Mouse (Mus musculus) cortical plate, adult 2 months (tissue): ENCODE measurements around the gene Tnfrsf9.
A peak's percentile ranks its signal among the peaks of the same experiment; 100 is the strongest.

ENCODE experiments used
- CTCF ChIP-seq: fragments of 200-500 bp; IDR thresholded peaks from 2 replicates; pipeline ENCODE4 v1.5.1; 2011; ENCODE audit warnings: mild to moderate bottlenecking, control low read depth, low read length; ENCODE audit not compliant: insufficient read depth; ENCODE audit errors: extremely low read depth
- POLR2A ChIP-seq: fragments of 200-500 bp; IDR thresholded peaks from 2 replicates; pipeline ENCODE4 v1.6.1; 2011; ENCODE audit warnings: mild to moderate bottlenecking, low read length, control low read depth; ENCODE audit not compliant: insufficient read depth; ENCODE audit errors: extremely low read depth

- TF ChIP-seq CTCF (no peak), POLR2A (peak; percentile 80; the same call in 1 of the 2 replicates)
These were observed 4.8 kb upstream of the Tnfrsf9 start for GRCm38 (mm10) chr4:150909451-150910156.
